Mouse (Mus musculus): Measurements from ENCODE around the gene Gm21783.
"Not testable (repeated sequence)": the region's sequence is repeated elsewhere in the genome, so short reads cannot be mapped to it uniquely, and the experiment has no call there.

Gm21783 gene

GRCm38 (mm10) chrY:44981163-44981562 lies at the start of gene Gm21783:
Gene Gm21783 (minus strand): TSS chrY:44981263.
- not testable (repeated sequence) for DNase-seq (ENCODE audit: low read depth, low spot score)

Measured in retina, postnatal 7 days (tissue).